Mouse (Mus musculus) ES-CJ7 (cell line): ENCODE measurements around the gene Kdm6b.
A peak's percentile ranks its signal among the peaks of the same experiment; 100 is the strongest.

Experiments used
- DNase-seq: peaks from one replicate; pipeline ENCODE4 v3.0.0; 2011; ENCODE audit warnings: low read depth, low spot score

The Kdm6b gene

GRCm38 (mm10) chr11:69366855-69367615, 46.4 kb downstream of the Kdm6b start:
- peak; percentile 58 for DNase-seq

GRCm38 (mm10) chr11:69366157-69366854, 47.2 kb downstream of the Kdm6b start:
- peak; percentile 78 for DNase-seq

DNA sequence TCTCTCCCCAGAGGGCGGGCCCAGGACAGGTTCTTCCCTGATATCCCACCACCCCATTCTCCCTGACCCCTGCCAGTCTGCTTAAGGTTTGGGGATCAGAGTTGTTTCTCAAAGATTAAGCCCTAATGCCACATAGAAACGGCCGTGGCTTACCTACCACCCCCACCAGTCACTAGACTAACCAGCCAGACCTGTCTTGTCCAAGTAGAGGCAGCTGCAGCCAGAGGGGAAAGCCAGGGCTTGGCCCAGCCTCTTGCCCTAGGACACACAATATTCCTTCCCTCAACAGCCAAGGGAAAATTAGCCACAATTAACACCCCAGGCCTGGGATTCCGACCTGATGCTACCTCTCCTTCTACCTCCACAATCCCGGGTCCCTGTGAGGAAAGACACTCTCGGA, 47.8 kb downstream of the Kdm6b start:
- DNase-seq: no peak

DNA sequence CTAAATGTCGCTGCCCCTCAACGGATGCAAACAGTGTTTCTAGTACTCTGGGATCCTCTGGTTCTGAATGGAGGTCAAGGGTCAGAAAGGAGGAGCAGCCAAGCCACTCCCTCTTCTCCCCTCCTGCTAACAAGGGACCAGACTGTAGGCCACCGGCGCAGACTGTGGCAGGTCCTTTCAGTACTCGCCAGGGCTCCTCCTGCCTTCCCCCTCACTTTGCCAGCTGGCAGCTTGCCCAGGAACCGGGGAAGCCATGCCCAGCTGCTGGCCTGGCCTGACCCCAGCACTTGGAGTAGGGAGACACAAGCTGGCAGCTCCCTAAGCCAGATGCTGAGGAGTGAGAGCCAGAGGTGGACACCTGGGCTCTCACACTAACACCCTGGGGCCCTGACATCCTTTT, 48.6 kb downstream of the Kdm6b start:
- DNase-seq: no peak

GRCm38 (mm10) chr11:69364376-69364775, 49.1 kb downstream of the Kdm6b start:
- no peak for DNase-seq

DNA sequence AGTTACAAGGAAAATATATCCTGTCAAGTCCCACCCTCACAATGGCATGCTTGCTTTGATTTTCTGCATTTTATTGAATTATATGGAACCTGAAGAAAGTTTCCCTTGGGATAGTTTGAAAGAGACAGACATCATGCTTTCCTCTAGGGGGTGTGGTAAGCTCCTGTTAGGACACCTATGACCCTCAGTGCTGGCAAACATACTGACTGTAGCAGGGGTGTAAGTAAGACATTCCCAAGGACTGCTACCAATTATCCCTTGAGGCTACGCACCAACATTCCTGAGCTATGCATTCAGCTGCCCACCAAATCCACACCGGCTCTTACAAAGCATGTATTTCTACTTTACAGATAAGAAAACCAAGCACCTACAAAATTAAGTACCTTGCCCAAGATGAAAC, 51.0 kb downstream of the Kdm6b start:
- DNase-seq: no peak

DNA sequence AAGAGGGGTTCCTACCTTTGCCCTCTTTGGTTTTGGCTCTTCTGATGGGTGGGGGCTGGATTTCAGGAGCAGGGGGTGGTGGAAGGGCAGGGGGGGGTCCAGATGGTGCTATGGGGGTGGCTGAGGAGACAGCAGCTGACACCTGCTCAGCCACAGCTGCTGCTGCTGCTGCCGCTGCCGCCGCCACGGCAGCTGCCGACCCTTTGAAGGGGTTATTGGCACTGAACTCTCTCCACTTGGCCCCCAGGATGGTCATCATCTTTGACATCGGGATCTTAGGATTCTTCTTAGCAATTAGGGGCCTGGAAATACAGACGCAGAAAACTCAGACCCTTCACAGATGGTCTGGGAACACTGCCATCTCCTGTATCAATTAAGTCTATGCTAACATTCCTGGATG, 51.5 kb downstream of the Kdm6b start:
- DNase-seq: no peak

- no peak for DNase-seq
Measured at GRCm38 (mm10) chr11:69357690-69358089, 55.8 kb downstream of the Kdm6b start.

- DNase-seq: no peak
Measured at GRCm38 (mm10) chr11:69356544-69356943, 56.9 kb downstream of the Kdm6b start.
